Mouse (Mus musculus): ENCODE measurements at regions not wholly inside any gene's neighbourhood (a gene's known extent, or its start where the extent isn't known, plus 50 kb on each side); places are given as distances from the start of the nearest gene placed in this dataset.

- TF ChIP-seq CTCF (conservative IDR thresholded peaks at IDR 0.05; ENCODE audit: insufficient read depth, insufficient read length, low read depth, low read length) = no peak
- no peak for TF ChIP-seq POLR2A (IDR thresholded peaks at IDR 0.05; ENCODE audit: low read depth, low read length)
Observed at GRCm38 (mm10) chr4:127756238-127756637, 214.5 kb downstream of the CK137956 start.

Measured in kidney, adult 2 months (tissue).